Mouse (Mus musculus): ENCODE measurements around the gene Zdhhc21. TPM values are rescaled to one million over a fixed set of nuclear protein-coding genes. Genes with fewer than 3 reads are reported as not detected.

Gene Zdhhc21
- polyA plus RNA-seq, 1 experiment = 8.3 TPM

- no peak for DNase-seq (ENCODE audit: low read depth)
Observed at GRCm38 (mm10) chr4:82864974-82865699, 5.4 kb upstream of the Zdhhc21 start.

GRCm38 (mm10) chr4:82863316-82863715, 3.6 kb upstream of the Zdhhc21 start:
- no peak for DNase-seq (ENCODE audit: low read depth)

DNA sequence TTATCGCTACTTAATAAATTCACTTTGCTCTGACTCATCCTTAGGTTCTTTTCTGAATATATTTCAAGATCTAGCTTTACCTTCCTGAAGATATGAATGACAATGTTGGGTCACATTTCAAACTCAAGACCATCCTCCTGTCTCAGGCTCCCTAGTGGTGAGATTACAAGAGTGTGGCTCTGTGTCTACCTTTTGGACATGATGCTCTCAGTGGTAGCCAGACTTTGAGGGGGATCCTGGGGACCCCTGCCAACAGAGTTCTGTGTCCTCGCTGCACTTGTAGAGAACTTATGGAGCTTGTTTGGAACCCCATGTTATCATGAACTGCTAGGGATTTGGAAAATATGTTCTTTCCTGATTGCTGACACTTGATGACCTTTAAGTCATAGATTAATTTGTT, 1.7 kb upstream of the Zdhhc21 start:
- DNase-seq (ENCODE audit: low read depth) = no peak

DNA sequence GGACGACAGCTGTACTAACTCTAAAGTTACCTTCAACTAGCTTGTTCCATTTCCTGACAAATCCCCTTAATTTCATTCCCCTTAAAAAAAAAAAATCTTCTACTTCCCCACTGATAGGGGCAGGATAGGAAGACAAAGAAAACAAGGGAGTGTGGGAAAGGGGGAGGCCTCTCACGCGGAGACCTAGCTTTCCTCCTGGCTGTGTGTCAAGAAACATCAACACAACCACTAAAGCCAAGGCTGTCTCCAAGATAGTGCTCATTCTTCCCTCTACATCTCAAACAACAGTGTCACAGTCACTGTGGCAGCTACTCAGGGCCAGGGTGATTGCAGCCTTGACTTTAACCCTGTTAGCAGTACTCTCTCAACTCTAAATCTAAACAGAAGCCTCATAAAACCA, 808 bp upstream of the Zdhhc21 start:
- no peak for DNase-seq (ENCODE audit: low read depth)

GRCm38 (mm10) chr4:82858431-82859010, 1.2 kb downstream of the Zdhhc21 start:
- no peak for DNase-seq (ENCODE audit: low read depth)

DNA sequence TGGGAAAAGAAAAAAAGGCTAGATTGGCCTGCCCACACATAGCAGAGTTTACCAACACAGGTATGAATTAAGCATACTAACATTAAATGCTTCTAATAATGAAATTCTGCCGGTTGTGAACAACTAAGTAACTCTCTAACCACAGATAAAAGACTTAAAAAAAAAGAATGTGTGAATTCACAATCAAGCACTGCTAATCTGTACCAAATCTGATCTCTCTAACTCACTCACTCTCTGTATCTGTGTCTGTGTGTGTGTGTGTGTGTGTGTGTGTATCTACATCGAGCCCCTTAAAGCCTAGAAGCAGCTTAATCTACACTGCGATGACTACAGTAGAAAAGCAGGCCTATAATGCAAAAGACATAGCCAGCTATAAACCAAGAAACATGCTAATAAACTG, 2.8 kb downstream of the Zdhhc21 start:
- no peak for DNase-seq (ENCODE audit: low read depth)

- DNase-seq (ENCODE audit: low read depth) = no peak
Observed at GRCm38 (mm10) chr4:82853809-82854208, 5.9 kb downstream of the Zdhhc21 start.

GRCm38 (mm10) chr4:82848552-82849234, 11.1 kb downstream of the Zdhhc21 start:
- DNase-seq (ENCODE audit: low read depth) = no peak

- DNase-seq (ENCODE audit: low read depth) = no peak
Observed at GRCm38 (mm10) chr4:82837526-82838240, 22.1 kb downstream of the Zdhhc21 start.

DNA sequence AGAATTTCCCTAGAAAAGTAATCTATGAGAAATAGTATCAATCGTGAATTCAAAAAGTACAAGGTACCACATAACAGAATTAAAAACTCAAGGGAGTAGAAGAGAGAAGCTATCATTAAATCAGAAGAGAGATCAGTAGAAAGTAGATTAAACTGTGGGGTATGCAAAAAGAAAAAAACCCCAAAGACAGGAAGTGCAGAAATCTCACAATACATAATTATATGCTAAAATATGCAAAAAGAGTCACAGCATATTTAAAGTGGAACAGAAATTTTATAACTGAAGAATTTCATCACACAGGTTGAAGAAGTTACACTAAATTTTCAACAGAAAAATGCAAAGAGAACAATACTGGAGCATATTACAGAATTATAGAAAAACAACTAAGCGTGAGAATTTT, 28.6 kb downstream of the Zdhhc21 start:
- DNase-seq (ENCODE audit: low read depth) = no peak

GRCm38 (mm10) chr4:82829429-82829828, 30.3 kb downstream of the Zdhhc21 start:
- DNase-seq (ENCODE audit: low read depth) = no peak

DNA sequence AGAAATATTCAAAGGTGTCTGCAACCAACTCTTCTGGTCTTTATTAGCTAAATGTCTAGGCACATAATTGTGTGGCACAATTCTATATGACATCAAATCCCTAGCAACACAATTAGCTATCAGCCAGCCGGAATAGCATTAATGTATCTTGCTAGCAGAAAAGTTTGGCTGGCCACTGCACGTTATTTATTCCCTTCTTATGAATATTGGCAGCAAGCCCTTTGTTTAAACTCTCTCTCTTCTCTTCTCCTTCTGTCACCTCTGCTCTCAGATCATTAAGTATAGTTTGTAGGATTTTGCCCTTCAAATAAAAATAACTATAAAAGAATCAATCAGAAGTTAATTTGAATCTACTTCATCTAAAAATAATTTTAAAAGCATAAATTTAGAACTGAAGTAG, 32.8 kb downstream of the Zdhhc21 start:
- DNase-seq (ENCODE audit: low read depth) = no peak

- no peak for DNase-seq (ENCODE audit: low read depth)
Observed at GRCm38 (mm10) chr4:82817833-82818232, 41.9 kb downstream of the Zdhhc21 start.

DNA sequence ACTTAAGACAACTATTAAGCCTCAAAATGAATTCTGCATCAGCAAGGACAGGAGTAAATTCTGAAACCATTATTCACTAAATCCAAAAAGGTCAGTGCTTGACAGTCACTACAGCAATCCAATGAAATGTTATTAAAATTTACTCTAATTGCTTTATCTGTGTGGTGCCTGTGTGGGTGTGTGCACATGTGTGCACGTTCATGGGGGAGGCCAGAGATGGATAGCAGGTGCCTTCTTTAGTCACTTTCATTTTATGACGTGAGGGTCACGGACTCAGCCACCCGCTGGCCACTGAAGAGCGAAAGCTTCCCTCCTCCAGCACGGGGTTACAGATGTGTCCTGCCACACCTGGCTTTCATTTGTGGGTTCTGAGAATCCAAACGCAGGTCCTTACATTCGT, 43.4 kb downstream of the Zdhhc21 start:
- DNase-seq (ENCODE audit: low read depth) = no peak

DNA sequence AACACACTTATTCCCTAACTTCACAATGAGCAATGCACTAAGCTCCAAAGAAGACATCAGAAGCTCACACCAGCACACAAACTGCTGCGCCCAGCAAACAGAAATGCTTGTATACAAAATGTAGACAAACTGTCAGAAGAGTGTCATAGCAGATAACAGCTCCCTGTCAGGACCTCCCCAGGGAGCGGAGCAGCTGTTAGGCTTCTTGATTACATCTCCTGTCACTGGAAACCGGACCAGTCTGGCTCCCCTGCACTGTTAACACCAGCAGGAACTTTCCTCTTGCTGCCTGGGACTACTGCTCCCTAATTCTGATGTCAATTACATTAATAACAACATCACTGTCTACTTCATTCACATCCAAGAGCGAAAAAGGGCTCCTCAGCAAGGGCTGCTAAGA, 44.5 kb downstream of the Zdhhc21 start:
- no peak for DNase-seq (ENCODE audit: low read depth)

DNA sequence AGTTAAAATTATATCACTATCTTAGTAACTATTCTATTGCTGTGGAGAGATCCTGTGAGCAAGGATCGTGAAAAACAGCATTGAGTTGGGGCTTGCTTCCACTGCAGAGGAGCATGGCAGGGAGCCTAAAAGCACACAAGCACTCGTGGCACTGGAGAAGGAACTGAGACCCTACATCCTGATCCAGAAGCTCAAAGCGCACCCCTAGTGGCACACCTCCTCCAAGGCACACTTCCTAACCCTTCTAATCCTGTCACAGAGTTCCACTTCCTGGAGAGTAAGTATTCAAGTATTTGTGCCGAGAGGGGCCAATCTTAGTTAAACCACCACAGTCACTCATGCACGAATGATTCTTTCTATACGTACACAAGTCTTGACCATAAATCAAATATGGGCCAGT, 46.4 kb downstream of the Zdhhc21 start:
- DNase-seq (ENCODE audit: low read depth) = no peak

DNA sequence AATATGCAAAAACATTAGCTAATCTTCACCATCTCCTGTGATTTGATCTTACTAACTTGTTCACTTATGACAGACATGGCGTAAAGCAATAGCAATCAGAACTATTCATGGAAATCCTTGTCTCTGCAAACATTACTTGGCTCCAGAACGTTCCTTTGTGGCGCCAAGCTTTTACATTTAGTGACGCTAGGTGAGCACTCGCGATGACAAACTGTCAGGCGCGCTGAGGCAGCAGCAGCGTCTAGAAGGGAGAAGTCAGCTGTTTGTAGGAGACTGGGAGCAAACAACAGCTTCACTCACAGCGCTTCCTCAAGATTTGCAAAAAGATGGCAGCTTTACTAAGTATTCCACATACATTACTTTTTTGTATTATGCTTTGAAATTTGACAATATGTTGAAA, 51.9 kb downstream of the Zdhhc21 start:
- DNase-seq (ENCODE audit: low read depth) = no peak

DNA sequence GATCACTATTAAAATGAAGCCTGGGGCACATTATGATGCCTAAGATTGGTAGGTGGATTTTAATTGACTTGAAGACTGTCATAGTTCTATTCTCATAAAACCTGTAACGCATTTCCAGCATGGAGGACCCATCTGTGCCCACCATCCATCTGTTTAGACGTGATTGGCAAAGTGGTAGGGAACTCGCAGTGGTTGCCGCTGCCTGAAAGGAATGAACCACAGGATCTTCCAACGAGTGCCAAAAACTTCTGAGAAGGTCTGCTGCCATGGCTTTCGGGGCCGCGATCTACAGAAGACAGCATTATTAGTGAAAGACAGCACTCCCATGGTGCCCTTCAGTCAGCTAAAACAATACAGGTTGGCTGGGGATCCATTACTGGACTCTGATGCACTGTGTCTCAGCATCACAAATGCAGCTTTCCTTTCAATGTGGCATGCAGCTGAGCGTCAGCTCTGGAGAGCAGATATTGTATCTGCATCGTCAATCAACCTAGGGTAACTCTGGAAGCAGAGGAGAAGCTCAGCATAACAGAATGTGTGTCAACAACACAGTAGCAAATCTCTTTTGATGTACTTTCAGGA, 53.5 kb downstream of the Zdhhc21 start:
- no peak for DNase-seq (ENCODE audit: low read depth)

GRCm38 (mm10) chr4:82804019-82804418, 55.7 kb downstream of the Zdhhc21 start:
- DNase-seq (ENCODE audit: low read depth) = no peak

DNA sequence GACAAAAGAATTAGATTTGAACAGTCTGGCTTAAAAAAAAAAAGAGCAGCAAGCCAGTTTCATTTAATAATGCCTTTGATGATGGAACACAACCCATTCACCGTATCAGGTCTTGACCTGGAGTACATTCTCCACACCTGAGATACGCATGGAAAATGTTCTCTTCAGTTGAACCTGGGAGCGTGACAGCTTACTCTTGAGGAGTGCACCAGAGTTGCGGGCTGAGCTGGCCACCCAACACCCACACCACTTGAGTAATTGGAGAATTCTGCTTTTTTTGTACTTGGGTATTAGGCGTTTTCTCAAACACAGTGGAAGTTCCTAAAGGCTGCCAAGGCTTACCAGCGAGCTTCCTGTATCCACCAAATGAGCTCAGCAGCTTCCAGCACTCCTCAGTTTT, 66.2 kb downstream of the Zdhhc21 start:
- no peak for DNase-seq (ENCODE audit: low read depth)

DNA sequence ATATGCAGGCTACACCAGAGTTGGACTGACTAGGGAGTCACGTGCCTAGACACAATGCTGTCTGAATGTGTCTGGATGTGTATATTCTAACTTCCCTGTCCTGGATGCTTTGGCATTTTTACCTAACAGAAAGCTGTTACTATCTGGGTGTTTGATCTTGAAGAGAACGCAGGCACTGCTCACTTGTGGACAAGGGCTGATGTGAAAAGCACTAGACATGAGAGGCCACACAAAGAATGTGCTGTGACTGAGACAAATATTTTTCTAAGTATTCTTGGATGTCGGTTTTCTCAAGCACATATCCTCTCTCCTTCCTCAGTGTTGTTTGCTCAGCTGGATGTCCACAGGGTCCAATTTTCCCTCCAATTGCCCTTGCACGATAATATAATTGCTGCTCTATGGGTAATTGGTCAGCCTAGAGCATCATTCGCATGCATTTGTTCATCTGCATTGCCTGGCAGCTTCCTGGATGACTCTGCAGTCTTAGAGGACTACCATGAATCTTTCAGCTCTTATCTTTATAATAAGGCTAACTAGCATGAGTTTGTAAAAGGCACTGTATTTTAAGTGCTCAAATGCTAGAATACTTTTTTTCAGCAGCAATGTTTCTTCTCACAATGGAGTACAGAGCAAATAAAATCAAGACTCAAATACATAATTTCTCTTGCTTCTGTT, 66.7 kb downstream of the Zdhhc21 start:
- no peak for DNase-seq (ENCODE audit: low read depth)
